Comparison of ENCODE assay signal across 16 mouse cellular contexts in the genomic region with DNA sequence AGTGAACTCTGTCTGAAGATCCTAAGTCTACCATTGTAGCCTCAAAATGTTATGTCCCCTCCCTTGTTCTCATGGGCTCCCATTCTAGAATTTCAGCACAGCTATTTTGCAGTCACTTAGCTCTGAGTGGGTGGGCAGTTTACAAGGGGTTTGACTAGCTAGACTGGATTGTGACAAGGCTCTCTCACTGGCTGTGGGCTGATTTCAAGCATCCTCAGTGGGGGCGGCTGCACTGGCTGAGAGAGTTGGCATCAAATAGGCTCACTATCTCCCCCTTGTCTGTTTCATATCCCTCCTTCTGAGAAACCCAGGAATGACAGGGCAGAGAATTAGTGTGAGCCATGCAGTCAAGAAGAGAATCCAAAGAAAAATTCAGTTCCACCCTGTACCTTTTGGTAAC.
DNase-seq lines count a peak whose midpoint lies in the region.
"Had no signal": no experiment of that assay in that cellular context is flagged by ENCODE, and none has a peak within 500 bp of the region (broad histone marks: within the 10 kb centered on the region; RNA-seq: fewer than 3 reads in every experiment).

No protein-coding gene starts in this region.

- peak; percentile 2 to 8 for DNase-seq in frontal cortex, postnatal 36 days (ENCODE audit: low spot score in 2 of 2)
- DNase-seq in frontal cortex, postnatal 25 days (ENCODE audit: low spot score in 2 of 2) = no peak
- DNase-seq in right cerebral cortex, postnatal 14 days = peak; percentile 4
- no peak for DNase-seq in right cerebral cortex, postnatal 10 days (ENCODE audit: low spot score in 2 of 2)
- peak; percentile 66 for DNase-seq in brain, adult 2 months (ENCODE audit: low read depth, low spot score)
- DNase-seq in telencephalon, adult 2 months (ENCODE audit: low read depth, low spot score) = peak; percentile 15
- no peak for DNase-seq in kidney, postnatal 36 days
- DNase-seq: adrenal gland, adult 2 months; adrenal gland, postnatal 10 days; adrenal gland, postnatal 25 days; cerebellum, adult 11-12 months; cerebellum, adult 8-10 months; cerebellum, adult 9-11 months; cerebellum, postnatal 14 days; cerebellum, postnatal 36 days; embryo, embryonic 11 days had no signal

Comparison
In these comparisons a context has a peak if more than half of its experiments do, and no peak if none do; other contexts are left out.
1. DNase-seq: peak in frontal cortex, postnatal 36 days (2 of 2), right cerebral cortex, postnatal 14 days (single experiment), brain, adult 2 months (single experiment) and telencephalon, adult 2 months (single experiment); none in frontal cortex, postnatal 25 days (0 of 2), right cerebral cortex, postnatal 10 days (0 of 2) and kidney, postnatal 36 days (0 of 2).